Mouse (Mus musculus): ENCODE results near the gene Intu.

Gene Intu

GRCm38 (mm10) chr3:40531286-40532141 lies at the start of gene Intu:
Gene Intu (plus strand): TSS chr3:40531286.
- DNase-seq (ENCODE audit: inconsistent ontology term), result peak; percentile 86

- no peak for DNase-seq (ENCODE audit: inconsistent ontology term)
Observed at GRCm38 (mm10) chr3:40483221-40483654, 47.8 kb upstream of the Intu start.

GRCm38 (mm10) chr3:40487381-40487780 lies 43.7 kb upstream of the Intu start:
- no peak for DNase-seq (ENCODE audit: inconsistent ontology term)

GRCm38 (mm10) chr3:40491742-40492141 lies 39.3 kb upstream of the Intu start:
- no peak for DNase-seq (ENCODE audit: inconsistent ontology term)

GRCm38 (mm10) chr3:40498898-40499297 lies 32.2 kb upstream of the Intu start:
- no peak for DNase-seq (ENCODE audit: inconsistent ontology term)

GRCm38 (mm10) chr3:40500157-40500808 lies 30.8 kb upstream of the Intu start:
- no peak for DNase-seq (ENCODE audit: inconsistent ontology term)

GRCm38 (mm10) chr3:40504377-40504776 lies 26.7 kb upstream of the Intu start:
- peak; percentile 28 for DNase-seq (ENCODE audit: inconsistent ontology term)

- DNase-seq (ENCODE audit: inconsistent ontology term), result no peak
Observed at GRCm38 (mm10) chr3:40505451-40506014, 25.6 kb upstream of the Intu start.

- DNase-seq (ENCODE audit: inconsistent ontology term), result no peak
Observed at GRCm38 (mm10) chr3:40508927-40509576, 22.0 kb upstream of the Intu start.

GRCm38 (mm10) chr3:40510567-40510966 lies 20.5 kb upstream of the Intu start:
- DNase-seq (ENCODE audit: inconsistent ontology term), result peak; percentile 35

- peak; percentile 27 for DNase-seq (ENCODE audit: inconsistent ontology term)
Observed at GRCm38 (mm10) chr3:40512936-40513829, 17.9 kb upstream of the Intu start.

GRCm38 (mm10) chr3:40518240-40518639 lies 12.8 kb upstream of the Intu start:
- no peak for DNase-seq (ENCODE audit: inconsistent ontology term)

- no peak for DNase-seq (ENCODE audit: inconsistent ontology term)
Observed at GRCm38 (mm10) chr3:40519555-40519954, 11.5 kb upstream of the Intu start.

- no peak for DNase-seq (ENCODE audit: inconsistent ontology term)
Observed at GRCm38 (mm10) chr3:40520567-40520966, 10.5 kb upstream of the Intu start.

GRCm38 (mm10) chr3:40522446-40522845 lies 8.6 kb upstream of the Intu start:
- no peak for DNase-seq (ENCODE audit: inconsistent ontology term)

GRCm38 (mm10) chr3:40522846-40523245 lies 8.2 kb upstream of the Intu start:
- DNase-seq (ENCODE audit: inconsistent ontology term), result no peak

- DNase-seq (ENCODE audit: inconsistent ontology term), result no peak
Observed at GRCm38 (mm10) chr3:40523371-40523783, 7.7 kb upstream of the Intu start.

GRCm38 (mm10) chr3:40524841-40525240 lies 6.2 kb upstream of the Intu start:
- DNase-seq (ENCODE audit: inconsistent ontology term), result no peak

GRCm38 (mm10) chr3:40525341-40525740 lies 5.7 kb upstream of the Intu start:
- no peak for DNase-seq (ENCODE audit: inconsistent ontology term)

GRCm38 (mm10) chr3:40526095-40526494 lies 5.0 kb upstream of the Intu start:
- no peak for DNase-seq (ENCODE audit: inconsistent ontology term)

- DNase-seq (ENCODE audit: inconsistent ontology term), result no peak
Observed at GRCm38 (mm10) chr3:40527218-40527617, 3.9 kb upstream of the Intu start.
